Comparison of ENCODE assay signal across 10 mouse cellular contexts in genomic region chr14:33913727-33914126, GRCm38 (mm10). TPM values are rescaled to one million over a fixed set of nuclear protein-coding genes. Genes with fewer than 3 reads are reported as not detected.
A peak's percentile ranks its signal among the peaks of the same experiment; 100 is the strongest.
DNase-seq lines count a peak whose midpoint lies in the region; ATAC-seq and TF ChIP-seq lines count a peak whose summit lies in the region.
"Had no signal": no experiment of that assay in that cellular context is flagged by ENCODE, and none has a peak within 500 bp of the region (broad histone marks: within the 10 kb centered on the region; RNA-seq: fewer than 3 reads in every experiment).

No protein-coding gene starts in this region.

- in situ Hi-C loops in CH12.LX (cut with MboI; ENCODE audit: low pct_ligation_motif_present, low pct_unique_long_range_greater_than_20kb, low sequenced_read_pairs): no loop called here

- no peaks in the 10 kb centered on the region for H3K27me3 ChIP-seq in hindbrain, embryonic 11.5 days (ENCODE audit: control insufficient read depth, insufficient read depth, low read length)
- peaks cover 15% of the 10 kb centered on the region for H3K27me3 ChIP-seq in hindbrain, embryonic 13.5 days
- no peaks in the 10 kb centered on the region for H3K27me3 ChIP-seq in CH12.LX (replicated peaks)
- H3K27me3 ChIP-seq in limb, embryonic 14.5 days (ENCODE audit: control insufficient read depth, insufficient read depth, low read length): no peaks in the 10 kb centered on the region

- TF ChIP-seq RAD21 in CH12.LX (IDR thresholded peaks at IDR 0.05; ENCODE audit: low read depth, low read length): peak; percentile 73

- no peaks in the 10 kb centered on the region for H3K4me1 ChIP-seq in hindbrain, embryonic 11.5 days (replicated peaks; ENCODE audit: control insufficient read depth, insufficient read depth, low read length)
- 0 out of 2 replicates have a peak, but pooled peaks cover 6% of the 10 kb centered on the region for H3K4me1 ChIP-seq in hindbrain, embryonic 13.5 days (replicated peaks)
- peaks cover 0 to 17% of the 10 kb centered on the region in 2 experiments; a peak in 2 of 4 replicates for H3K4me1 ChIP-seq in CH12.LX (ENCODE audit: control insufficient read depth in 1 of 2, insufficient read depth in 2 of 2)
- peaks cover 24% of the 10 kb centered on the region for H3K4me1 ChIP-seq in limb, embryonic 14.5 days (ENCODE audit: control insufficient read depth, insufficient read depth, low read length)
- H3K4me1 ChIP-seq: megakaryocyte, embryonic 14.5 days had no signal

- H3K4me3 ChIP-seq in hindbrain, embryonic 11.5 days (ENCODE audit: low read depth, low read length): no peak overlapping the region
- H3K4me3 ChIP-seq in hindbrain, embryonic 13.5 days: no peak overlapping the region
- no peak overlapping the region for H3K4me3 ChIP-seq in CH12.LX (replicated peaks in 1 of 3; ENCODE audit: low read depth in 2 of 3, low read length in 2 of 3, poor library complexity in 1 of 3)
- no peak overlapping the region for H3K4me3 ChIP-seq in limb, embryonic 14.5 days (replicated peaks; ENCODE audit: low read length)
- H3K4me3 ChIP-seq: megakaryocyte, embryonic 14.5 days had no signal

- no peak overlapping the region for H3K4me2 ChIP-seq in hindbrain, embryonic 11.5 days (replicated peaks; ENCODE audit: low read depth, low read length)
- no peak overlapping the region for H3K4me2 ChIP-seq in hindbrain, embryonic 13.5 days
- H3K4me2 ChIP-seq in CH12.LX (ENCODE audit: insufficient read depth, low read depth, poor library complexity, severe bottlenecking): no peak overlapping the region
- no peak overlapping the region for H3K4me2 ChIP-seq in limb, embryonic 14.5 days (replicated peaks; ENCODE audit: low read depth, low read length, severe bottlenecking)

- no peaks in the 10 kb centered on the region for H3K9me3 ChIP-seq in hindbrain, embryonic 11.5 days (ENCODE audit: control insufficient read depth, low read length)
- no peaks in the 10 kb centered on the region for H3K9me3 ChIP-seq in hindbrain, embryonic 13.5 days
- no peaks in the 10 kb centered on the region for H3K9me3 ChIP-seq in CH12.LX (replicated peaks; ENCODE audit: low read length)
- H3K9me3 ChIP-seq in limb, embryonic 14.5 days (ENCODE audit: control insufficient read depth, low read length): no peaks in the 10 kb centered on the region

- no peak for TF ChIP-seq POLR2A in CH12.LX (IDR thresholded peaks at IDR 0.05; ENCODE audit: low read depth, low read length)
- no peak for TF ChIP-seq POLR2A in limb, embryonic 14.5 days (IDR thresholded peaks at IDR 0.05; ENCODE audit: borderline replicate concordance, extremely low read depth, insufficient read depth, insufficient read length)

- H3K27ac ChIP-seq in hindbrain, embryonic 11.5 days (ENCODE audit: low read depth, low read length): no peak overlapping the region
- H3K27ac ChIP-seq in hindbrain, embryonic 13.5 days: no peak overlapping the region
- H3K27ac ChIP-seq in CH12.LX (ENCODE audit: insufficient read depth, low read depth): no peak overlapping the region
- H3K27ac ChIP-seq in limb, embryonic 14.5 days (replicated peaks; ENCODE audit: low read depth, low read length): no peak overlapping the region

- WGBS in hindbrain, embryonic 11.5 days: 19% methylated on average over 3 of the region's 3 CpGs
- WGBS in hindbrain, embryonic 13.5 days: 36% methylated on average over 3 of the region's 3 CpGs
- 36% methylated on average over 3 of the region's 3 CpGs for WGBS in limb, embryonic 14.5 days

- ATAC-seq in hindbrain, embryonic 11.5 days (ENCODE audit: low FRiP score): no peak
- ATAC-seq in hindbrain, embryonic 13.5 days (ENCODE audit: low FRiP score): no peak
- ATAC-seq in limb, embryonic 14.5 days (ENCODE audit: low FRiP score, low read depth): no peak

- TF ChIP-seq CTCF in CH12.LX (conservative IDR thresholded peaks at IDR 0.05 in 1 of 2, IDR thresholded peaks at IDR 0.05 in 1 of 2; ENCODE audit: low read depth in 2 of 2, low read length in 2 of 2): peak; percentile 43 to 73

- no peaks in the 10 kb centered on the region for H3K79me2 ChIP-seq in CH12.LX (replicated peaks; ENCODE audit: control insufficient read depth, extremely low read depth, insufficient read depth, poor library complexity, severe bottlenecking)

- dilution Hi-C loops in CH12.LX (cut with MboI; ENCODE audit: extremely low pct_ligation_motif_present, extremely low pct_unique_long_range_greater_than_20kb, low sequenced_read_pairs): no loop called here

- no peak for TF ChIP-seq EP300 in CH12.LX (IDR thresholded peaks at IDR 0.05; ENCODE audit: low read length)

- H3K9ac ChIP-seq in hindbrain, embryonic 11.5 days (ENCODE audit: low read depth, low read length): no peak overlapping the region
- H3K9ac ChIP-seq in hindbrain, embryonic 13.5 days: no peak overlapping the region
- no peak overlapping the region for H3K9ac ChIP-seq in CH12.LX (ENCODE audit: insufficient read depth, low read depth)
- no peak overlapping the region for H3K9ac ChIP-seq in limb, embryonic 14.5 days (ENCODE audit: low read depth, low read length, severe bottlenecking)

- DNase-seq in hindbrain, embryonic 11.5 days (ENCODE audit: low spot score): peak; percentile 61
- peak; percentile 54 for DNase-seq in CH12.LX (ENCODE audit: extremely low read depth)
- peak; percentile 68 for DNase-seq in adrenal gland, postnatal 25 days
- peak; percentile 62 to 64 for DNase-seq in heart, postnatal 36 days
- peak; percentile 49 for DNase-seq in limb, embryonic 14.5 days (ENCODE audit: low spot score)
- no peak for DNase-seq in spleen, postnatal 10 days (ENCODE audit: low spot score in 2 of 2)
- DNase-seq in T-cell, adult 2 months (ENCODE audit: low spot score): no peak

- intact Hi-C loops in heart, postnatal 36 days (cut with DNase I): loop anchor here (1.0 kb wide), 1 partner anchor 218 kb away; no protein-coding TSS in a partner anchor

- H3K36me3 ChIP-seq in hindbrain, embryonic 11.5 days (ENCODE audit: control insufficient read depth, insufficient read depth, low read length): no peaks in the 10 kb centered on the region
- no peaks in the 10 kb centered on the region for H3K36me3 ChIP-seq in hindbrain, embryonic 13.5 days
- no peaks in the 10 kb centered on the region for H3K36me3 ChIP-seq in CH12.LX (replicated peaks in 1 of 2; ENCODE audit: control insufficient read depth in 1 of 2, insufficient read depth in 1 of 2, low read length in 1 of 2)
- no peaks in the 10 kb centered on the region for H3K36me3 ChIP-seq in limb, embryonic 14.5 days (ENCODE audit: control insufficient read depth, insufficient read depth, low read length)

TF ChIP-seq in CH12.LX, 34 proteins besides CTCF, POLR2A, EP300 and RAD21:
- peak; percentile 17; the same call in 1 of the 2 replicates for TF ChIP-seq ZC3H11A (IDR thresholded peaks at IDR 0.05; ENCODE audit: low read depth, low read length)
- TF ChIP-seq PAX5 (IDR thresholded peaks at IDR 0.05; ENCODE audit: low read length): no peak
- TF ChIP-seq SMC3 (IDR thresholded peaks at IDR 0.05; ENCODE audit: low read depth, low read length): peak; percentile 70
TF ChIP-seq in CH12.LX: peak in this region for 2.

RNA-seq across cellular contexts. Expression of gene Gdf10, which starts 9.7 kb away (rescaled TPM):
- 9.5 and 10.6 TPM in 2 replicates for polyA plus RNA-seq in hindbrain, embryonic 11.5 days (2014; fragmentation: Nextera tagmentation; extraction: Ambion mirVana)
- 5.2 and 5.6 TPM in 2 replicates for polyA plus RNA-seq in hindbrain, embryonic 13.5 days (2015; fragmentation: Nextera tagmentation; extraction: Ambion mirVana)
- total RNA-seq in CH12.LX (2012; rRNA removed): not detected in 2 replicates
- total RNA-seq in CH12.LX (2014; rRNA removed): not detected in 2 replicates
- not detected in 2 replicates for polyA plus RNA-seq in CH12.LX (2012; ENCODE audit: insufficient read length, low read depth)
- 10.4 and 10.8 TPM in 2 replicates for total RNA-seq in adrenal gland, postnatal 25 days (2021)
- total RNA-seq in heart, postnatal 36 days (2021): 1 to 10 TPM; 1.2 to 1.7 TPM
- 52.9 and 77.9 TPM in 2 replicates for polyA plus RNA-seq in limb, embryonic 14.5 days (2012; rRNA removed)
- polyA plus RNA-seq in limb, embryonic 14.5 days (2014; fragmentation: Nextera tagmentation; extraction: Ambion mirVana): 38.8 and 49.0 TPM in 2 replicates

RNA-seq across cellular contexts. Expression of gene Gdf2, which starts 27.1 kb away (rescaled TPM):
- polyA plus RNA-seq in hindbrain, embryonic 11.5 days (2014; fragmentation: Nextera tagmentation; extraction: Ambion mirVana): 0.08 TPM in 1 of 2 replicates, not detected in the other
- not detected in 2 replicates for polyA plus RNA-seq in hindbrain, embryonic 13.5 days (2015; fragmentation: Nextera tagmentation; extraction: Ambion mirVana)
- not detected in 2 replicates for total RNA-seq in CH12.LX (2012; rRNA removed)
- total RNA-seq in CH12.LX (2014; rRNA removed): not detected in 2 replicates
- polyA plus RNA-seq in CH12.LX (2012; ENCODE audit: insufficient read length, low read depth): not detected in 2 replicates
- not detected in 2 replicates for total RNA-seq in adrenal gland, postnatal 25 days (2021)
- total RNA-seq in heart, postnatal 36 days (2021): under 1 TPM; 0.16 to 0.19 TPM
- 0.03 and 0.04 TPM in 2 replicates for polyA plus RNA-seq in limb, embryonic 14.5 days (2012; rRNA removed)
- not detected in 2 replicates for polyA plus RNA-seq in limb, embryonic 14.5 days (2014; fragmentation: Nextera tagmentation; extraction: Ambion mirVana)

RNA-seq across cellular contexts. Expression of gene Rbp3, which starts 40.1 kb away (rescaled TPM):
- polyA plus RNA-seq in hindbrain, embryonic 11.5 days (2014; fragmentation: Nextera tagmentation; extraction: Ambion mirVana): not detected in 2 replicates
- polyA plus RNA-seq in hindbrain, embryonic 13.5 days (2015; fragmentation: Nextera tagmentation; extraction: Ambion mirVana): not detected in 2 replicates
- total RNA-seq in CH12.LX (2012; rRNA removed): not detected in 2 replicates
- not detected in 2 replicates for total RNA-seq in CH12.LX (2014; rRNA removed)
- polyA plus RNA-seq in CH12.LX (2012; ENCODE audit: insufficient read length, low read depth): not detected in 2 replicates
- not detected in 2 replicates for total RNA-seq in adrenal gland, postnatal 25 days (2021)
- not detected for total RNA-seq in heart, postnatal 36 days (2021)
- polyA plus RNA-seq in limb, embryonic 14.5 days (2012; rRNA removed): not detected in 2 replicates
- not detected in 2 replicates for polyA plus RNA-seq in limb, embryonic 14.5 days (2014; fragmentation: Nextera tagmentation; extraction: Ambion mirVana)
- polyA plus RNA-seq: gonadal fat pad, adult 2 months had no signal

Comparison
In these comparisons a context has a peak if more than half of its experiments do, and no peak if none do; other contexts are left out.
1. DNase-seq: peak in hindbrain, embryonic 11.5 days (single experiment), CH12.LX (single experiment), adrenal gland, postnatal 25 days (single experiment), heart, postnatal 36 days (2 of 2) and limb, embryonic 14.5 days (single experiment); none in spleen, postnatal 10 days (0 of 2) and T-cell, adult 2 months (single experiment).